Mouse (Mus musculus): ENCODE measurements around the gene Rbm43. TPM values are rescaled to one million over a fixed set of nuclear protein-coding genes. Genes with fewer than 3 reads are reported as not detected.

The Rbm43 gene
- polyA plus RNA-seq, 2 experiments: 14.1 to 23.7 TPM

DNA sequence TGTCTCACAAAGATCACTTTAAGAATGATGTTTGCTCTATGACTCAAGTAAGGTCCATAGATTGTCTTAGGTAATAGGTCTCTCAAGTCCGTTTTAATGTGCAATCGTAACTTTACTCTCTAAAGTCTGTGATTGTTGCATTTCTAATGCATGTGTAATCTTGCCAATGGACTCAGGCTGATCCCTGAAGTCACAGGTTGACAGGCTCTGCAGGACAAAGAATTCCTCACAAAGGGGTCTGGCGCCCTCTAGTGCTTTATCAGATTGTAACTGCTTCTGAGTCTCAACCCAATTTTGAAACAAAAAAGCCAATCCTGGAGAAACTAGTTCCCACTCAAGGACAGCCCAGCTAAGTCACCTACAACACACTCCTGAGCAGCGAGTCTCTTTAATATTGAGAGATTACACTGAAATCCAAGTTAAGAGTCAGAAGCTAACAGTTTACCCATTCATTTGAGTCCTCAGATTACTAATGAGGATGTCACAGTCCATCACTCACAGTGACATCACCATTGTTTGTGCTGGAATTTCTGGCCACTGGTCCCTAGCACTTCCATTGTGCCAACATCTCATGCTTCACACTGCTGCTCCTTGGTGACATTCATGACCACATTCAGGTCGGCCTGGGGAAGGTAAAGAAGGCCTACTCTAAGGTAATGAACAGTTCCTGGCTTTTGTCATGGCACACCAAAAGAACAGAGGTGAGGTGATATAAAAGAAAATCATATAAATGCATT is 19.9 kb downstream of the Rbm43 start:
- H3K4me2 ChIP-seq (ENCODE audit: low read depth): no peak overlapping the region
- H3K4me3 ChIP-seq (ENCODE audit: insufficient read depth in 1 of 2, low read depth in 2 of 2, low read length in 2 of 2): no peak overlapping the region
- H3K4me1 ChIP-seq (replicated peaks; ENCODE audit: control insufficient read depth in 2 of 2, insufficient read depth in 2 of 2, low read length in 1 of 2): no peaks in the 10 kb centered on the region
- ATAC-seq (ENCODE audit: insufficient read depth) (no peak), DNase-seq (ENCODE audit: low read depth in 3 of 3, low spot score in 3 of 3) (peak in 1 of 3 experiments; percentile 34)
- no peak overlapping the region for H3K27ac ChIP-seq
- TF ChIP-seq CTCF (IDR thresholded peaks at IDR 0.05; ENCODE audit: low read depth) (peak; percentile 68), EP300 (IDR thresholded peaks at IDR 0.05; ENCODE audit: low read depth) (no peak)
- no peaks in the 10 kb centered on the region for H3K36me3 ChIP-seq (replicated peaks; ENCODE audit: control insufficient read depth, insufficient read depth, low read depth)
- no peak overlapping the region for H3K9ac ChIP-seq (replicated peaks)
- H3K9me3 ChIP-seq (ENCODE audit: control insufficient read depth, low read length): no peaks in the 10 kb centered on the region
- no peaks in the 10 kb centered on the region for H3K27me3 ChIP-seq (ENCODE audit: control insufficient read depth, insufficient read depth, low read length)
- 11% methylated on average over 5 of the region's 5 CpGs for WGBS (ENCODE audit: insufficient replicate concordance)

- Histone ChIP-seq H3K27ac (no peak overlapping the region), H3K9me3 (ENCODE audit: control insufficient read depth, low read length) (no peaks in the 10 kb centered on the region), H3K4me1 (replicated peaks; ENCODE audit: control insufficient read depth in 2 of 2, insufficient read depth in 2 of 2, low read length in 1 of 2) (no peaks in the 10 kb centered on the region), H3K27me3 (ENCODE audit: control insufficient read depth, insufficient read depth, low read length) (no peaks in the 10 kb centered on the region), H3K4me3 (ENCODE audit: insufficient read depth in 1 of 2, low read depth in 2 of 2, low read length in 2 of 2) (no peak overlapping the region), H3K4me2 (ENCODE audit: low read depth) (no peak overlapping the region), H3K36me3 (replicated peaks; ENCODE audit: control insufficient read depth, insufficient read depth, low read depth) (no peaks in the 10 kb centered on the region), H3K9ac (replicated peaks) (no peak overlapping the region)
- 41% methylated on average over 7 of the region's 7 CpGs for WGBS (ENCODE audit: insufficient replicate concordance)
- DNase-seq (ENCODE audit: low read depth in 3 of 3, low spot score in 3 of 3): no peak
- ATAC-seq (ENCODE audit: insufficient read depth): no peak
- no peak for TF ChIP-seq EP300 (IDR thresholded peaks at IDR 0.05; ENCODE audit: low read depth)
- TF ChIP-seq CTCF (IDR thresholded peaks at IDR 0.05; ENCODE audit: low read depth): 0 out of 2 replicates have a peak, but pooled peaks have one; percentile 6
Observed at GRCm38 (mm10) chr2:51914532-51914931, 20.4 kb downstream of the Rbm43 start.

- ATAC-seq (ENCODE audit: insufficient read depth) (no peak), DNase-seq (ENCODE audit: low read depth in 3 of 3, low spot score in 3 of 3) (no peak)
- 34% methylated on average over 6 of the region's 6 CpGs for WGBS (ENCODE audit: insufficient replicate concordance)
- Histone ChIP-seq H3K27me3 (ENCODE audit: control insufficient read depth, insufficient read depth, low read length) (no peaks in the 10 kb centered on the region), H3K9me3 (ENCODE audit: control insufficient read depth, low read length) (no peaks in the 10 kb centered on the region), H3K4me2 (ENCODE audit: low read depth) (no peak overlapping the region), H3K4me3 (ENCODE audit: insufficient read depth in 1 of 2, low read depth in 2 of 2, low read length in 2 of 2) (no peak overlapping the region), H3K4me1 (replicated peaks; ENCODE audit: control insufficient read depth in 2 of 2, insufficient read depth in 2 of 2, low read length in 1 of 2) (no peaks in the 10 kb centered on the region), H3K9ac (replicated peaks) (no peak overlapping the region), H3K36me3 (replicated peaks; ENCODE audit: control insufficient read depth, insufficient read depth, low read depth) (no peaks in the 10 kb centered on the region), H3K27ac (no peak overlapping the region)
- TF ChIP-seq EP300 (IDR thresholded peaks at IDR 0.05; ENCODE audit: low read depth) (no peak), CTCF (IDR thresholded peaks at IDR 0.05; ENCODE audit: low read depth) (no peak)
Observed at GRCm38 (mm10) chr2:51912740-51913139, 22.2 kb downstream of the Rbm43 start.

DNA sequence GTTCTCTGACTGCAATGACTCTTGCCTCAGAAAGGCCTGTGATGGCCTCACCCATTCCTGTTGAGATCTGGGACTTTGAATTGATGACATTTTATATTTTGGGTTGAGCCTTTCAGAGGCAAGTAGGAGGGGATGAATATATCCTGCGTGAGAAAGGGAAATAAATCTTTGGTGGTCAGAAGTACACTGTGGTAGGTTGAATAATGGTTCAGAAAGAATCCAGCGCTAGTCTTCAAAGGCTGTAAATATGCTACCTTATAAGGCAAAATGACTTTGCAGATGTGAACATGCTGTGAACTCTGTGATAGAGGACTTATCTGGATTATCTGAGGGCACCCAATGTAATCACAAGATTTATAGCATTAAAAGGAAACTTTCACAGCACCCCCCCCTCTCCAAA is 23.1 kb downstream of the Rbm43 start:
- no peaks in the 10 kb centered on the region for H3K9me3 ChIP-seq (ENCODE audit: control insufficient read depth, low read length)
- TF ChIP-seq CTCF (IDR thresholded peaks at IDR 0.05; ENCODE audit: low read depth): no peak
- TF ChIP-seq EP300 (IDR thresholded peaks at IDR 0.05; ENCODE audit: low read depth): no peak
- H3K27ac ChIP-seq: no peak overlapping the region
- no peaks in the 10 kb centered on the region for H3K36me3 ChIP-seq (replicated peaks; ENCODE audit: control insufficient read depth, insufficient read depth, low read depth)
- H3K9ac ChIP-seq (replicated peaks): no peak overlapping the region
- H3K4me1 ChIP-seq (replicated peaks; ENCODE audit: control insufficient read depth in 2 of 2, insufficient read depth in 2 of 2, low read length in 1 of 2): no peaks in the 10 kb centered on the region
- 64% methylated on average over 2 of the region's 2 CpGs for WGBS (ENCODE audit: insufficient replicate concordance)
- DNase-seq (ENCODE audit: low read depth in 3 of 3, low spot score in 3 of 3) (no peak), ATAC-seq (ENCODE audit: insufficient read depth) (no peak)
- no peaks in the 10 kb centered on the region for H3K27me3 ChIP-seq (ENCODE audit: control insufficient read depth, insufficient read depth, low read length)
- no peak overlapping the region for H3K4me2 ChIP-seq (ENCODE audit: low read depth)
- no peak overlapping the region for H3K4me3 ChIP-seq (ENCODE audit: insufficient read depth in 1 of 2, low read depth in 2 of 2, low read length in 2 of 2)

DNA sequence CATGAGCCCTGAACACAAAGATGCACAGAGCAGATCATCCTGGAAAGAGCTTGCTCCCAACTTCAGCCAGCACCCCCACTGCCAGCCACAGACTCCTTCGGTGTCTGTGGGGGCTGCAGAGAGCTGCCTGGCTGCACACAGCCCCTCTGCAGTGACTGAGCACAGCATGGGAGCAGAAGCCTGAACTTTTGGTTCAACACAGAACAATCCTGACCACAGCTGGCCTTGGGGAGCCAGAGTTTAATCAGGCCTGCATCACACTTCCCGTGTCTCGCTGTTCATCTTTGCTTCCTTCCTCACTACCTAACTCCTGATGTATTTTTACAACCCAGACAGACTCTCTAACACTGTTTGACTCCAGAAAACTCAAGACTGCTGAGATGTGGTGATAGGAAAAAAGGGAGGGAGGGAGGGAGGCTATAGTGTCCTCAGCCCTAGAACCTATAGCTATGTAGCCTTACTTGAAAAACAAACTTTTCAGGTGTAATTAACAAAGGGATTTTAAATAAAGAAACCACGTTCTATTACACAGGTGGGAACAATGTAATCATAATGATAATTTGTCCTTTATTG is 27.3 kb downstream of the Rbm43 start:
- Histone ChIP-seq H3K4me2 (ENCODE audit: low read depth) (no peak overlapping the region), H3K36me3 (replicated peaks; ENCODE audit: control insufficient read depth, insufficient read depth, low read depth) (no peaks in the 10 kb centered on the region), H3K9ac (replicated peaks) (no peak overlapping the region), H3K27ac (no peak overlapping the region), H3K9me3 (ENCODE audit: control insufficient read depth, low read length) (no peaks in the 10 kb centered on the region), H3K4me1 (replicated peaks; ENCODE audit: control insufficient read depth in 2 of 2, insufficient read depth in 2 of 2, low read length in 1 of 2) (no peaks in the 10 kb centered on the region), H3K4me3 (ENCODE audit: insufficient read depth in 1 of 2, low read depth in 2 of 2, low read length in 2 of 2) (no peak overlapping the region), H3K27me3 (ENCODE audit: control insufficient read depth, insufficient read depth, low read length) (no peaks in the 10 kb centered on the region)
- ATAC-seq (ENCODE audit: insufficient read depth) (no peak), DNase-seq (ENCODE audit: low read depth in 3 of 3, low spot score in 3 of 3) (no peak)
- WGBS (ENCODE audit: insufficient replicate concordance): 31% methylated on average over 4 of the region's 4 CpGs
- TF ChIP-seq EP300 (IDR thresholded peaks at IDR 0.05; ENCODE audit: low read depth): no peak
- TF ChIP-seq CTCF (IDR thresholded peaks at IDR 0.05; ENCODE audit: low read depth): no peak

All from liver, embryonic 14.5 days (tissue).